Mouse (Mus musculus) MEL (cell line): Measurements from ENCODE around the gene Sorcs2. TPM values are rescaled to one million over a fixed set of nuclear protein-coding genes. Genes with fewer than 3 reads are reported as not detected.

ENCODE experiments used
- DNase-seq: peaks from one replicate; pipeline ENCODE4 v3.0.0; 2011; ENCODE audit warnings: low read depth, low spot score
- H3K27ac ChIP-seq: 2 replicates; pipeline ENCODE4 v1.5.1; 2012; ENCODE audit warnings: low read depth, mild to moderate bottlenecking, control low read depth, low read length, moderate library complexity; ENCODE audit not compliant: control insufficient read depth
- H3K27me3 ChIP-seq, 2 experiments: fragments of 150-350 bp in 1 of 2; sonication (generic) in 1 of 2; 2 replicates each; pipeline ENCODE4 v1.6.1; 2012; ENCODE audit warnings: low read length in 2 of 2, mild to moderate bottlenecking in 2 of 2, improper control_type of control experiment in 1 of 2, moderate library complexity in 1 of 2; ENCODE audit not compliant: insufficient read depth in 2 of 2, control insufficient read depth in 1 of 2
- H3K36me3 ChIP-seq, 2 experiments: 2 replicates each; pipeline ENCODE4 v1.6.1; 2012 to 2014; ENCODE audit warnings: low read length in 2 of 2, improper control_type of control experiment in 1 of 2, inconsistent platforms in 1 of 2, mild to moderate bottlenecking in 1 of 2; ENCODE audit not compliant: insufficient read depth in 2 of 2, control insufficient read depth in 1 of 2
- H3K4me1 ChIP-seq, 2 experiments: fragments of 150-350 bp in 1 of 2; sonication (generic) in 1 of 2; 2 replicates each; pipeline ENCODE4 v1.6.1; 2012; ENCODE audit warnings: low read length in 2 of 2, improper control_type of control experiment in 1 of 2, mild to moderate bottlenecking in 1 of 2; ENCODE audit not compliant: insufficient read depth in 2 of 2, control insufficient read depth in 1 of 2
- H3K4me3 ChIP-seq, 2 experiments: fragments of 150-350 bp in 1 of 2; sonication (generic) in 1 of 2; 2 replicates each; pipeline ENCODE4 v1.5.1; 2012; ENCODE audit warnings: low read depth in 2 of 2, low read length in 2 of 2, mild to moderate bottlenecking in 2 of 2, moderate library complexity in 2 of 2, control low read depth in 1 of 2, improper control_type of control experiment in 1 of 2; ENCODE audit not compliant: control insufficient read depth in 1 of 2, insufficient read depth in 1 of 2
- H3K79me2 ChIP-seq: 2 replicates; pipeline ENCODE4 v1.6.1; 2012; ENCODE audit warnings: mild to moderate bottlenecking, low read length, moderate library complexity; ENCODE audit not compliant: control insufficient read depth, poor library complexity, insufficient read depth
- H3K9ac ChIP-seq: 2 replicates; pipeline ENCODE4 v1.6.1; 2012; ENCODE audit warnings: low read depth, mild to moderate bottlenecking, control low read depth, low read length, moderate library complexity; ENCODE audit not compliant: control insufficient read depth, poor library complexity, severe bottlenecking
- H3K9me3 ChIP-seq: fragments of 150-350 bp; sonication (generic); replicated peaks from 2 replicates; pipeline ENCODE4 v1.6.1; 2012; ENCODE audit warnings: mild to moderate bottlenecking, low read length, improper control_type of control experiment, moderate library complexity; ENCODE audit not compliant: insufficient read depth
- CHD2 ChIP-seq: IDR thresholded peaks from 2 replicates; pipeline ENCODE4 v1.6.1; 2011; ENCODE audit warnings: low read length, improper control_type of control experiment
- CTCF ChIP-seq, 3 experiments: IDR thresholded peaks in 2 of 3; conservative IDR thresholded peaks in 1 of 3; 2 replicates each; pipeline ENCODE4 v1.5.1; 2011 to 2012; ENCODE audit warnings: low read length in 3 of 3, low read depth in 2 of 3, mild to moderate bottlenecking in 2 of 3, improper control_type of control experiment in 1 of 3, inconsistent platforms in 1 of 3, mixed read lengths in 1 of 3, moderate library complexity in 1 of 3; ENCODE audit not compliant: control insufficient read depth in 1 of 3, insufficient read depth in 1 of 3, poor library complexity in 1 of 3, severe bottlenecking in 1 of 3
- E2F4 ChIP-seq: IDR thresholded peaks from 2 replicates; pipeline ENCODE4 v1.6.1; 2011; ENCODE audit warnings: low read depth, low read length, improper control_type of control experiment, borderline replicate concordance
- ELF1 ChIP-seq: IDR thresholded peaks from 2 replicates; pipeline ENCODE4 v1.6.1; 2014; ENCODE audit warnings: low read depth, mild to moderate bottlenecking, inconsistent platforms, low read length, improper control_type of control experiment, moderate library complexity
- EP300 ChIP-seq, 2 experiments: IDR thresholded peaks; 2 replicates each; pipeline ENCODE4 v1.6.1; 2011; ENCODE audit warnings: improper control_type of control experiment in 2 of 2, low read length in 2 of 2, low read depth in 1 of 2, mild to moderate bottlenecking in 1 of 2
- ETS1 ChIP-seq: IDR thresholded peaks from 2 replicates; pipeline ENCODE4 v1.6.1; 2012; ENCODE audit warnings: low read depth, mild to moderate bottlenecking, inconsistent platforms, low read length, improper control_type of control experiment, moderate library complexity
- GABPA ChIP-seq: IDR thresholded peaks from 2 replicates; pipeline ENCODE4 v1.6.1; 2012; ENCODE audit warnings: low read depth, mild to moderate bottlenecking, inconsistent platforms, low read length, improper control_type of control experiment, moderate library complexity
- GATA1 ChIP-seq: IDR thresholded peaks from 2 replicates; pipeline ENCODE4 v1.6.1; 2011; ENCODE audit warnings: low read depth, low read length, improper control_type of control experiment
- JUND ChIP-seq: IDR thresholded peaks from 2 replicates; pipeline ENCODE4 v1.6.1; 2011; ENCODE audit warnings: low read depth, mild to moderate bottlenecking, improper control_type of control experiment, low read length
- MAFK ChIP-seq: IDR thresholded peaks from 2 replicates; pipeline ENCODE4 v1.6.1; 2011; ENCODE audit warnings: low read depth, mild to moderate bottlenecking, low read length, improper control_type of control experiment, borderline replicate concordance
- NELFE ChIP-seq: IDR thresholded peaks from 2 replicates; pipeline ENCODE4 v1.6.1; 2011; ENCODE audit warnings: low read depth, low read length, improper control_type of control experiment
- NRF1 ChIP-seq: IDR thresholded peaks from 2 replicates; pipeline ENCODE4 v1.6.1; 2014; ENCODE audit warnings: low read depth, mild to moderate bottlenecking, inconsistent platforms, low read length, improper control_type of control experiment, moderate library complexity; ENCODE audit not compliant: poor library complexity, insufficient read depth, severe bottlenecking
- POLR2A ChIP-seq, 2 experiments: IDR thresholded peaks; 2 replicates each; pipeline ENCODE4 v1.6.1; 2011 to 2012; ENCODE audit warnings: low read length in 2 of 2, mild to moderate bottlenecking in 2 of 2, control low read depth in 1 of 2, improper control_type of control experiment in 1 of 2, low read depth in 1 of 2, moderate library complexity in 1 of 2; ENCODE audit not compliant: control insufficient read depth in 1 of 2, insufficient read depth in 1 of 2, poor library complexity in 1 of 2
- POLR2AphosphoS2 ChIP-seq: IDR thresholded peaks from 2 replicates; pipeline ENCODE4 v1.6.1; 2011; ENCODE audit warnings: low read length, improper control_type of control experiment
- RAD21 ChIP-seq: IDR thresholded peaks from 2 replicates; pipeline ENCODE4 v1.6.1; 2011; ENCODE audit warnings: mild to moderate bottlenecking, low read depth, low read length, improper control_type of control experiment
- RCOR1 ChIP-seq: IDR thresholded peaks from 2 replicates; pipeline ENCODE4 v1.6.1; 2012; ENCODE audit warnings: low read depth, mild to moderate bottlenecking, inconsistent platforms, low read length, improper control_type of control experiment
- SIN3A ChIP-seq: IDR thresholded peaks from 2 replicates; pipeline ENCODE4 v1.6.1; 2012; ENCODE audit warnings: low read length, improper control_type of control experiment, inconsistent platforms
- TBP ChIP-seq: IDR thresholded peaks from 2 replicates; pipeline ENCODE4 v1.8.0; 2011; ENCODE audit warnings: low read depth, low read length, improper control_type of control experiment
- TCF12 ChIP-seq: IDR thresholded peaks from 2 replicates; pipeline ENCODE4 v1.6.1; 2014; ENCODE audit warnings: low read depth, mild to moderate bottlenecking, inconsistent platforms, low read length, improper control_type of control experiment, moderate library complexity
- USF1 ChIP-seq: IDR thresholded peaks from 2 replicates; pipeline ENCODE4 v1.6.1; 2014; ENCODE audit warnings: low read depth, mild to moderate bottlenecking, inconsistent platforms, low read length, improper control_type of control experiment, moderate library complexity
- ZMIZ1 ChIP-seq: IDR thresholded peaks from 2 replicates; pipeline ENCODE4 v1.6.1; 2012; ENCODE audit warnings: low read depth, mild to moderate bottlenecking, inconsistent platforms, low read length, improper control_type of control experiment, moderate library complexity
- ZNF384 ChIP-seq: IDR thresholded peaks from 2 replicates; pipeline ENCODE4 v1.6.1; 2012; ENCODE audit warnings: low read depth, mild to moderate bottlenecking, inconsistent platforms, low read length, improper control_type of control experiment
- polyA plus RNA-seq, 2 experiments: library from polyadenylated mRNA; stranded (reverse) in 1 of 2; unstranded in 1 of 2; fragments of >175 nt in 1 of 2; fragments of >200 nt in 1 of 2; gene quantifications; 2 replicates each; pipeline versions ENCODE4 v1.2.1 to v1.2.4; 2012; ENCODE audit warnings: low replicate concordance in 2 of 2, low read depth in 1 of 2; ENCODE audit not compliant: insufficient read length in 2 of 2, insufficient read depth in 1 of 2, missing spikeins in 1 of 2
- total RNA-seq: library from RNA; depleted of rRNA; stranded (reverse); fragments of 300-350 nt; gene quantifications from 2 replicates; pipeline ENCODE4 v1.2.3, GENCODE M21; 2012

Gene Sorcs2
- total and polyA plus RNA-seq, 3 experiments: not detected

DNA sequence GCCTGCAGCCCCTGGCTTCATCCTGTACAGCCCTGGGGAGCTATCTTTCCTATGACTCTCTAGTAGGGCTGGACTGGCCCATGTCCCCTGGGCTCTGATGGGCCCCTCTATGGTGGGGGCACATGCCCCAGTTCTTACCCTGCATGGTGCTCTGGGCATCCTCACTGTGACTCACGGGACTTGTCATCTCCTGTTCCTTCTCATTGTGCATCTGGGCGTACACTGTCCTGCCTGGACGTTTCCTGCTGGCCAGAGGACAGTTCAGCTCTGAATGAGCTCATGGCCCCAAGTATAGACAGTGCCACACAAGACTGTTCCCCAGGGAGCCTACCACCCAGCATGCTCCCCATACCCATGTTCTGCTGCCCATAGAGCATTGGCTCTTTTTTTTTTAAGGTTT lies 376.8 kb downstream of the Sorcs2 start:
- TF ChIP-seq ZMIZ1 (no peak), POLR2AphosphoS2 (no peak), NELFE (no peak), EP300 (IDR thresholded peaks at IDR 0.05; ENCODE audit: low read depth in 1 of 2, low read length in 2 of 2) (no peak), ETS1 (no peak), JUND (no peak), ZNF384 (no peak), SIN3A (no peak), USF1 (no peak), NRF1 (no peak)
- H3K4me3 ChIP-seq: no peak overlapping the region
- H3K9me3 ChIP-seq: no peaks in the 10 kb centered on the region
- no peaks in the 10 kb centered on the region for H3K4me1 ChIP-seq
- H3K36me3 ChIP-seq: no peaks in the 10 kb centered on the region
- no peak for DNase-seq
- H3K79me2 ChIP-seq: no peaks in the 10 kb centered on the region
- H3K27ac ChIP-seq: no peak overlapping the region
- no peak overlapping the region for H3K9ac ChIP-seq
- H3K27me3 ChIP-seq: no peaks in the 10 kb centered on the region

DNA sequence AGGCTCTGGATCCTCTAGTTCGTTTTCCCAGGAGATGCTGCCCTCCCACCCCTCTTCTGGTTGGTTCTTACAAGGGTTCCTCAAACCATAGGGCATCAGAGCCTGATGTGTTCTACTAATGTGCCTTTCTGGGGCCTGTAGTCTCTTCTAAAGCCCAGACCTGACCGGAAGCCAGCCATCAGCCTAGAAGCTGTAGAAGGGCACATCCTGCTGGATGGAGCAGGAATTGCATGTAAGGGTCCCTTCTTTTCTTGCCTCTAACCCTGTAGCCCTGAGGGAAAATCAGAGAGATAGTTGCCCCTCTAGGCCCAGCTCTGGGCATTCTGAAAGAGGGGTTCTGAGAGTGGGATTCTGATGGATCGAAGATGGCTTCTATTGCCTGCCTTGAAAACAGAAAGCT lies 379.6 kb downstream of the Sorcs2 start:
- Histone ChIP-seq H3K27me3 (no peaks in the 10 kb centered on the region), H3K9me3 (no peaks in the 10 kb centered on the region), H3K27ac (no peak overlapping the region), H3K36me3 (no peaks in the 10 kb centered on the region), H3K79me2 (no peaks in the 10 kb centered on the region), H3K9ac (no peak overlapping the region), H3K4me3 (no peak overlapping the region), H3K4me1 (no peaks in the 10 kb centered on the region)
- TF ChIP-seq POLR2A (IDR thresholded peaks at IDR 0.05; ENCODE audit: control insufficient read depth in 1 of 2, insufficient read depth in 1 of 2, low read depth in 1 of 2, low read length in 2 of 2, poor library complexity in 1 of 2): no peak
- no peak for TF ChIP-seq E2F4
- no peak for TF ChIP-seq TBP
- TF ChIP-seq GATA1: no peak
- TF ChIP-seq JUND: no peak
- no peak for TF ChIP-seq NELFE
- TF ChIP-seq TCF12: no peak
- TF ChIP-seq ZNF384: no peak
- no peak for TF ChIP-seq RCOR1
- no peak for TF ChIP-seq RAD21
- TF ChIP-seq GABPA: no peak
- TF ChIP-seq ELF1: no peak
- no peak for TF ChIP-seq MAFK
- no peak for TF ChIP-seq EP300 (IDR thresholded peaks at IDR 0.05; ENCODE audit: low read depth in 1 of 2, low read length in 2 of 2)
- TF ChIP-seq CHD2: no peak
- no peak; a peak in 1 of 6 replicates for TF ChIP-seq CTCF (IDR thresholded peaks at IDR 0.05 in 2 of 3, conservative IDR thresholded peaks at IDR 0.05 in 1 of 3; ENCODE audit: control insufficient read depth in 1 of 3, insufficient read depth in 1 of 3, low read depth in 2 of 3, low read length in 3 of 3, poor library complexity in 1 of 3, severe bottlenecking in 1 of 3)
- DNase-seq: no peak
